Mouse (Mus musculus): ENCODE data around the gene Vsig1. TPM values are rescaled to one million over a fixed set of nuclear protein-coding genes. Genes with fewer than 3 reads are reported as not detected.

The Vsig1 gene
- polyA plus RNA-seq (2012; rRNA removed), result not detected in 2 replicates

GRCm38 (mm10) chrX:140907360-140907759 is at the start of gene Vsig1:
Gene Vsig1 (plus strand): TSS chrX:140907608.

GRCm38 (mm10) chrX:140956272-140956940 is 49.0 kb downstream of the Vsig1 start, which contains the start of the genes Psmd10 and Atg4a:
Gene Psmd10 (minus strand): TSS chrX:140956728.
Gene Atg4a (plus strand): TSS chrX:140956907.

Other genes with a start within 250 kb of the Vsig1 start
- gene Mid2, start 243.0 kb upstream of the Vsig1 start, polyA plus RNA-seq (2012; rRNA removed), result 6.5 and 8.6 TPM in 2 replicates
- not detected in 2 replicates for gene Tex13b, start 94.2 kb upstream of the Vsig1 start, polyA plus RNA-seq (2012; rRNA removed)
- 24.8 and 26.8 TPM in 2 replicates for gene Psmd10, start 49.1 kb downstream of the Vsig1 start, polyA plus RNA-seq (2012; rRNA removed)
- 12.5 and 13.0 TPM in 2 replicates for gene Atg4a, start 49.3 kb downstream of the Vsig1 start, polyA plus RNA-seq (2012; rRNA removed)